Mouse (Mus musculus) inflammation-experienced regulatory T-cells, adult 6 months (primary cell): ENCODE results near the gene Lpxn. TPM values are rescaled to one million over a fixed set of nuclear protein-coding genes. Genes with fewer than 3 reads are reported as not detected.

Experiments
- ATAC-seq: one replicate; pipeline ENCODE4 v1.8.0; 2017
- polyA plus RNA-seq, 3 experiments: library from polyadenylated mRNA; unstranded; fragments of 100-300 nt; shearing (Covaris generic); gene quantifications; one replicate each; pipeline ENCODE4 v1.2.1; 2017

The Lpxn gene
- polyA plus RNA-seq: 100 to 1,000 TPM; 257 to 302 (median 261) TPM

- peak; percentile 62 for ATAC-seq
These were observed at the start of gene Lpxn, which contains the start of gene Zfp91 for GRCm38 (mm10) chr19:12795511-12796327. TSS of gene Lpxn (plus strand) at chr19:12796193. TSS of gene Zfp91 (minus strand) at chr19:12796126.

- no peak for ATAC-seq
These were observed 39.7 kb upstream of the Lpxn start for GRCm38 (mm10) chr19:12756286-12756685.

GRCm38 (mm10) chr19:12758936-12759478 is 37.0 kb upstream of the Lpxn start:
- ATAC-seq: no peak

GRCm38 (mm10) chr19:12759656-12760055 is 36.3 kb upstream of the Lpxn start:
- ATAC-seq: no peak

- no peak for ATAC-seq
These were observed 33.5 kb upstream of the Lpxn start for GRCm38 (mm10) chr19:12762212-12763130.

- ATAC-seq: no peak
These were observed 30.7 kb upstream of the Lpxn start, which contains the start of gene Cntf for GRCm38 (mm10) chr19:12765308-12765707. TSS of gene Cntf (minus strand) at chr19:12765632.

- ATAC-seq: no peak
These were observed 25.1 kb upstream of the Lpxn start for GRCm38 (mm10) chr19:12770888-12771287.

- no peak for ATAC-seq
These were observed 15.6 kb upstream of the Lpxn start for GRCm38 (mm10) chr19:12780437-12780836.

GRCm38 (mm10) chr19:12786803-12787395 is 9.1 kb upstream of the Lpxn start:
- no peak for ATAC-seq

GRCm38 (mm10) chr19:12787721-12788120 is 8.3 kb upstream of the Lpxn start:
- ATAC-seq: no peak

- no peak for ATAC-seq
These were observed 3.6 kb upstream of the Lpxn start for GRCm38 (mm10) chr19:12792374-12792773.

- ATAC-seq: peak; percentile 29
These were observed 1.6 kb upstream of the Lpxn start for GRCm38 (mm10) chr19:12794056-12795044.

- no peak for ATAC-seq
These were observed 883 bp upstream of the Lpxn start for GRCm38 (mm10) chr19:12795110-12795509.

GRCm38 (mm10) chr19:12796328-12796931 is 437 bp downstream of the Lpxn start:
- ATAC-seq: peak; percentile 75

- ATAC-seq: no peak
These were observed 1.1 kb downstream of the Lpxn start for GRCm38 (mm10) chr19:12797071-12797470.

- no peak for ATAC-seq
These were observed 2.4 kb downstream of the Lpxn start for GRCm38 (mm10) chr19:12798404-12798803.

- ATAC-seq: no peak
These were observed 3.1 kb downstream of the Lpxn start for GRCm38 (mm10) chr19:12799081-12799480.

GRCm38 (mm10) chr19:12800621-12801020 is 4.6 kb downstream of the Lpxn start:
- ATAC-seq: no peak

GRCm38 (mm10) chr19:12801046-12801445 is 5.1 kb downstream of the Lpxn start:
- ATAC-seq: no peak

- no peak for ATAC-seq
These were observed 6.8 kb downstream of the Lpxn start for GRCm38 (mm10) chr19:12802830-12803229.

GRCm38 (mm10) chr19:12804237-12804636 is 8.2 kb downstream of the Lpxn start:
- no peak for ATAC-seq
